Mouse (Mus musculus) left cerebral cortex, postnatal 14 days (tissue): Measurements from ENCODE around the gene Ankrd33b. TPM values are rescaled to one million over a fixed set of nuclear protein-coding genes. Genes with fewer than 3 reads are reported as not detected.

ENCODE experiments used
- DNase-seq, 2 experiments: peaks; one replicate each; pipeline ENCODE4 v3.0.0; 2021 to 2022; ENCODE audit warnings: low spot score in 2 of 2, mixed read lengths in 1 of 2
- intact Hi-C: fragments of 180-260 bp; cut with DNase I; formaldehyde crosslinking; loops from one replicate; pipeline ENCODE4 v1.15.1; 2025
- total RNA-seq, 2 experiments: library from RNA; stranded (reverse); gene quantifications; 2 replicates each; pipeline ENCODE4 v1.2.3; 2021

The Ankrd33b gene
- total RNA-seq, 2 experiments from 2014 or later: 24.2 to 30.9 TPM

GRCm38 (mm10) chr15:31348241-31348640 lies 19.3 kb downstream of the Ankrd33b start:
- intact Hi-C loops: no loop called here
- no peak for DNase-seq

- no peak for DNase-seq
Observed at GRCm38 (mm10) chr15:31346508-31346907, 21.0 kb downstream of the Ankrd33b start.

GRCm38 (mm10) chr15:31345366-31345765 lies 22.2 kb downstream of the Ankrd33b start:
- no peak for DNase-seq
- intact Hi-C loops: no loop called here

More at GRCm38 (mm10) chr15:31346508-31346907, 21.0 kb downstream of the Ankrd33b start:
- intact Hi-C loops: no loop called here

- intact Hi-C loops: loop anchor here (5.0 kb wide), 1 partner anchor 82 kb away; no protein-coding TSS in a partner anchor
- peak; percentile 49 to 80 for DNase-seq
Observed at GRCm38 (mm10) chr15:31344811-31345211, 22.7 kb downstream of the Ankrd33b start.

GRCm38 (mm10) chr15:31343602-31344001 lies 23.9 kb downstream of the Ankrd33b start:
- intact Hi-C loops: loop anchor here (5.0 kb wide), 1 partner anchor 84 kb away; no protein-coding TSS in a partner anchor
- no peak for DNase-seq

- peak in 1 of 2 experiments; percentile 53 for DNase-seq
- intact Hi-C loops: loop anchor here (5.0 kb wide), 1 partner anchor 85 kb away; no protein-coding TSS in a partner anchor
Observed at GRCm38 (mm10) chr15:31342496-31342901, 25.0 kb downstream of the Ankrd33b start.

GRCm38 (mm10) chr15:31342001-31342400 lies 25.5 kb downstream of the Ankrd33b start:
- DNase-seq: no peak
- intact Hi-C loops: loop anchor here (5.0 kb wide), 1 partner anchor 85 kb away; no protein-coding TSS in a partner anchor

GRCm38 (mm10) chr15:31338656-31339291 lies 28.8 kb downstream of the Ankrd33b start:
- DNase-seq: no peak
- intact Hi-C loops: loop anchor here (5.0 kb wide), 1 partner anchor 59 kb away; no protein-coding TSS in a partner anchor

- intact Hi-C loops: loop anchor here (5.0 kb wide), 1 partner anchor 59 kb away; no protein-coding TSS in a partner anchor
- DNase-seq: no peak
Observed at GRCm38 (mm10) chr15:31337983-31338382, 29.5 kb downstream of the Ankrd33b start.

- intact Hi-C loops: loop anchor here (5.0 kb wide), 1 partner anchor 60 kb away; no protein-coding TSS in a partner anchor
- DNase-seq: peak; percentile 88 to 96
Observed at GRCm38 (mm10) chr15:31337192-31337741, 30.3 kb downstream of the Ankrd33b start.

GRCm38 (mm10) chr15:31336685-31337084 lies 30.8 kb downstream of the Ankrd33b start:
- DNase-seq: peak in 1 of 2 experiments; percentile 29
- intact Hi-C loops: loop anchor here (5.0 kb wide), 1 partner anchor 61 kb away; no protein-coding TSS in a partner anchor

- no peak for DNase-seq
- intact Hi-C loops: loop anchor here (5.0 kb wide), 1 partner anchor 62 kb away; no protein-coding TSS in a partner anchor
Observed at GRCm38 (mm10) chr15:31334829-31335228, 32.7 kb downstream of the Ankrd33b start.

GRCm38 (mm10) chr15:31332541-31333163 lies 34.9 kb downstream of the Ankrd33b start:
- DNase-seq: no peak
- intact Hi-C loops: no loop called here

GRCm38 (mm10) chr15:31331742-31332141 lies 35.8 kb downstream of the Ankrd33b start:
- intact Hi-C loops: no loop called here
- no peak for DNase-seq

- no peak for DNase-seq
- intact Hi-C loops: no loop called here
Observed at GRCm38 (mm10) chr15:31328082-31328614, 39.4 kb downstream of the Ankrd33b start.

GRCm38 (mm10) chr15:31325660-31326354 lies 41.7 kb downstream of the Ankrd33b start:
- intact Hi-C loops: no loop called here
- no peak for DNase-seq

- DNase-seq: no peak
- intact Hi-C loops: no loop called here
Observed at GRCm38 (mm10) chr15:31324551-31324950, 43.0 kb downstream of the Ankrd33b start.

GRCm38 (mm10) chr15:31323684-31324083 lies 43.8 kb downstream of the Ankrd33b start:
- intact Hi-C loops: no loop called here
- no peak for DNase-seq
